Mouse (Mus musculus): ENCODE results near the gene Clptm1l. TPM values are rescaled to one million over a fixed set of nuclear protein-coding genes. Genes with fewer than 3 reads are reported as not detected.

The Clptm1l gene
- 50.3 and 58.2 TPM in 2 replicates for polyA plus RNA-seq (2012; rRNA removed)

GRCm38 (mm10) chr13:73603522-73604155 lies at the start of gene Clptm1l:
Gene Clptm1l, plus strand, starts transcription at chr13:73604006.

DNA sequence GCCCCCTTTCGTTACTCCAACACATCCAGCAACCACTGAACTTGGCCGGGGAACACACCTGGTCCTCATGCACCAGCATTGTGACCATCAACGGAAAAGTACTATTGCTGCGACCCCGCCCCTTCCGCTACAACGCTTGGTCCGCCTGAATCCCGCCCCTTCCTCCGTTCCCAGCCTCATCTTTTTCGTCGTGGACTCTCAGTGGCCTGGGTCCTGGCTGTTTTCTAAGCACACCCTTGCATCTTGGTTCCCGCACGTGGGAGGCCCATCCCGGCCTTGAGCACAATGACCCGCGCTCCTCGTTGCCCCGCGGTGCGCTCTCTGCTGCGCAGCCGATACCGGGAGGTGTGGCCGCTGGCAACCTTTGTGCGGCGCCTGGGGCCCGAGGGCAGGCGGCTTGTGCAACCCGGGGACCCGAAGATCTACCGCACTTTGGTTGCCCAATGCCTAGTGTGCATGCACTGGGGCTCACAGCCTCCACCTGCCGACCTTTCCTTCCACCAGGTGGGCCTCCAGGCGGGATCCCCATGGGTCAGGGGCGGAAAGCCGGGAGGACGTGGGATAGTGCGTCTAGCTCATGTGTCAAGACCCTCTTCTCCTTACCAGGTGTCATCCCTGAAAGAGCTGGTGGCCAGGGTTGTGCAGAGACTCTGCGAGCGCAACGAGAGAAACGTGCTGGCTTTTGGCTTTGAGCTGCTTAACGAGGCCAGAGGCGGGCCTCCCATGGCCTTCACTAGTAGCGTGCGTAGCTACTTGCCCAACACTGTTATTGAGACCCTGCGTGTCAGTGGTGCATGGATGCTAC lies 23.1 kb downstream of the Clptm1l start, which contains the start of gene Tert:
Gene Tert, plus strand, starts transcription at position 167 of the 805 bp plus-strand sequence.

Other genes with a start within 250 kb of the Clptm1l start
- 54.4 and 63.1 TPM in 2 replicates for gene Lpcat1, start 136.8 kb upstream of the Clptm1l start, polyA plus RNA-seq (2012; rRNA removed)
- gene Slc6a3, start 67.3 kb upstream of the Clptm1l start, polyA plus RNA-seq (2012; rRNA removed) = 0.63 and 0.68 TPM in 2 replicates
- 1.5 and 2.0 TPM in 2 replicates for gene Tert, start 22.9 kb downstream of the Clptm1l start, polyA plus RNA-seq (2012; rRNA removed)
- not detected in 2 replicates for gene Slc6a18, start 74.0 kb downstream of the Clptm1l start, polyA plus RNA-seq (2012; rRNA removed)
- gene Slc6a19, start 100.9 kb downstream of the Clptm1l start, polyA plus RNA-seq (2012; rRNA removed) = 0.76 and 1.1 TPM in 2 replicates
- 8.1 and 10.1 TPM in 2 replicates for gene Slc12a7, start 129.1 kb downstream of the Clptm1l start, polyA plus RNA-seq (2012; rRNA removed)
- 0.12 and 0.20 TPM in 2 replicates for gene Nkd2, start 243.6 kb downstream of the Clptm1l start, polyA plus RNA-seq (2012; rRNA removed)

Measured in liver, embryonic 14 days (tissue).